Mouse (Mus musculus) G1E (cell line): ENCODE data around the gene Edc3. TPM values are rescaled to one million over a fixed set of nuclear protein-coding genes. Genes with fewer than 3 reads are reported as not detected.
A peak's percentile ranks its signal among the peaks of the same experiment; 100 is the strongest.

Source experiments
- ATAC-seq: 2 replicates; pipeline ENCODE4 v1.8.0; 2016; ENCODE audit warnings: mild to moderate bottlenecking; ENCODE audit not compliant: insufficient number of reproducible peaks, poor library complexity, low FRiP score, severe bottlenecking; ENCODE audit errors: extremely low read depth
- DNase-seq: peaks from one replicate; pipeline ENCODE4 v3.0.0; 2012; ENCODE audit warnings: low spot score
- H3K27me3 ChIP-seq: 2 replicates; pipeline ENCODE4 v1.6.1; 2012; ENCODE audit warnings: mild to moderate bottlenecking, low read length, inconsistent platforms; ENCODE audit not compliant: insufficient read depth
- H3K36me3 ChIP-seq: replicated peaks from 2 replicates; pipeline ENCODE3; 2012; ENCODE audit warnings: mild to moderate bottlenecking, inconsistent platforms
- H3K4me1 ChIP-seq: 2 replicates; pipeline ENCODE4 v1.6.1; 2012; ENCODE audit warnings: low read depth, low read length, inconsistent platforms, mixed read lengths; ENCODE audit not compliant: insufficient read depth
- H3K4me3 ChIP-seq: 2 replicates; pipeline ENCODE4 v1.5.1; 2012; ENCODE audit warnings: low read depth, mild to moderate bottlenecking, inconsistent platforms, low read length, moderate library complexity, mixed read lengths
- H3K9me3 ChIP-seq: replicated peaks from 2 replicates; pipeline ENCODE4 v1.6.1; 2012; ENCODE audit warnings: inconsistent platforms
- CTCF ChIP-seq: IDR thresholded peaks from 2 replicates; pipeline ENCODE4 v1.5.1; 2012; ENCODE audit warnings: low read depth, low read length, inconsistent platforms, mixed read lengths
- GATA1 ChIP-seq: IDR thresholded peaks from 2 replicates; pipeline ENCODE4 v1.6.1; 2012; ENCODE audit warnings: borderline replicate concordance, low read length, inconsistent platforms, mixed read lengths
- GATA2 ChIP-seq: IDR thresholded peaks from 2 replicates; pipeline ENCODE4 v1.6.1; 2012; ENCODE audit warnings: low read depth, low read length, inconsistent platforms, borderline replicate concordance
- POLR2AphosphoS5 ChIP-seq: IDR thresholded peaks from 2 replicates; pipeline ENCODE4 v1.6.1; 2012; ENCODE audit warnings: low read depth, low read length, inconsistent platforms; ENCODE audit not compliant: insufficient replicate concordance
- TAL1 ChIP-seq: conservative IDR thresholded peaks from 2 replicates; pipeline ENCODE4 v1.6.1; 2012; ENCODE audit warnings: low read depth, low read length, inconsistent platforms, mixed read lengths
- polyA plus RNA-seq: library from polyadenylated mRNA; stranded (reverse); fragments of >175 nt; gene quantifications from 2 replicates; pipeline ENCODE4 v1.2.3, GENCODE M21; 2012
- total RNA-seq, 2 experiments: library from RNA; stranded (forward) in 1 of 2; stranded (reverse) in 1 of 2; fragments of 200-1000 nt in 1 of 2; fragments of >200 nt in 1 of 2; fragmentation: Nextera tagmentation in 1 of 2; gene quantifications; 2 replicates each; pipeline ENCODE4 v1.2.3; 2014 to 2017

Edc3 gene
- total and polyA plus RNA-seq, 3 experiments = 5.7 to 13.2 (median 9.5) TPM

DNA sequence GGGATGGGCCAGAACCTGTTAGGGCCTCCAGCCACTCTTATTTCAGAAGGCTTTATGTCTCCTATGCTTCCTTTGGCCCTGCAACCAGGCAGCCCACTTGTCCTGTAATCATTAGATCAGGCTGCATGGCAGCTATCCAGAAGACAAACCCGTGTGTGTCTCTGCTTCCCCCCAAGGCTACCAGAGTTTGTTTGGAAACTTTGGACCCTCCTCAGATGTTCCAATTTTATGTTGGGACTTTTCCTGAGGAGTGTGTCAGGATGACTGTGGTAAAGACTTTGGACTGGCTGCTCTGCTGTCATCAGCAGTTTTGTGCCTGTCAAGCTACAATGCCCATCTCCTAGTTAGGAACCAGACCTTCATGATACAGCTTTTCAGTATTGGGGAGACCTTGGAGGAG lies 40.5 kb downstream of the Edc3 start:
- TF ChIP-seq POLR2AphosphoS5 (no peak), GATA2 (no peak), GATA1 (no peak), TAL1 (no peak), CTCF (no peak)
- ATAC-seq (no peak), DNase-seq (no peak)
- no peak overlapping the region for H3K4me3 ChIP-seq
- peaks cover 14% of the 10 kb centered on the region for H3K4me1 ChIP-seq
- H3K9me3 ChIP-seq = no peaks in the 10 kb centered on the region
- peaks cover 99% of the 10 kb centered on the region for H3K36me3 ChIP-seq
- no peaks in the 10 kb centered on the region for H3K27me3 ChIP-seq

DNA sequence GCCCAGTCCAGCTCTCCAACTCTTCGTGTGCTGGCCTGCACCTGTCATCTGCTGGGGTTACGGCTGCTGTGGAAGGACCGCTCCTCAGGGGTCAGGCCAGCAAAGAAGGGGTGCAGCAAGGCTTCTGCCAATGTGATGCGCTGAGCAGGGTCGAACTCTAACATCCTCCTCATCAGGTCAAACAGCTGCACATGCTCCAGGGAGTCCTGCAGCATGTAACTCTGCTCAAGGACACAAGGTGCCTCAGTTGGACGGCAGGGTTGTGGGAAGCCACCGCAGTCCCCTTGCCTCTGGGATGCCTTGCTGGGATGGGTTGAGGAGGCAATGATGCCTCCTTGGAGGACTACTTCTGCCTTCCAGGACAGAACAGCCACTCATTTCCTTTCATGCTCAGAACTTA lies 42.6 kb downstream of the Edc3 start:
- ATAC-seq (no peak), DNase-seq (no peak)
- Histone ChIP-seq H3K27me3 (no peaks in the 10 kb centered on the region), H3K4me1 (peaks cover 11% of the 10 kb centered on the region), H3K36me3 (peaks cover 100% of the 10 kb centered on the region), H3K4me3 (no peak overlapping the region), H3K9me3 (no peaks in the 10 kb centered on the region)
- TF ChIP-seq CTCF (no peak), GATA2 (no peak)

DNA sequence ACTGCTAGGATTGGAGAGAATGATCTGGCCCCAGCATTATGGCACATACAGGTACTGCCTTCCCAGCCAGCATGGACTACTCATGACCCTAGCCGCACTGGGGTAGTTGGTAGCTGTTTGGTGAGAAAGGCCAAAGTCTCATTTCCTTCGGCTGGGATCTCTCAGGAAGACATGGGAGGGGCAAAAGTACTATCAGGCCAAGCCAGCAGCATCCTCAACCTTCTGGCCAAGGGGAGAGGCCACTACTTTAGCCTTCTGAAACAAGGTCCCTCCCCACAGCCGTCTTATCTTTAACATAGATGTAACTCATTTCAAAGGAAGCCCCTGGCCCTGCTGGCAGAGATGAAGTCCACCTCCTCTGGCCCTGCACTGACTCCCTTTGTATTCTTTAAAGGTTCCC lies 49.2 kb downstream of the Edc3 start:
- DNase-seq (no peak), ATAC-seq (no peak)
- H3K4me1 ChIP-seq = peaks cover 53% of the 10 kb centered on the region

DNA sequence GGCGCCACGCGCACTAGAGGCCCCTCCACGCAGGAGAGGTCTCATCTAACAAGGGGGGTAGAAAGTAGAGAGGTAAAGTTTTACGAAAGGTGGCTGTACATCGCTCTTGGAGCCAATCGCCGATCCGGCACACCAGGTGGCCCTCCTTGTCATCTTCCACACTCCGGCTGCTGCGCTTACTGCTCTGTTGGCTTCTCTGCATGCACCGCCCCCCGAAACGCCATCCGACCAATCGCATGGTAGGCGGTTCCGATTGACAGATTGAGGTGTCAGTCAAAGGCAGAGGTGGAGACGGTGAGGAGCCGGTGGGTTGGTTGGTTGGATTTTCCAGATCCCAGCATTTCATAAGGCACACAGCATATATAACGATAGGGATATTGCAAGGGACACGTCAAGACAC lies 50.2 kb downstream of the Edc3 start:
- H3K4me1 ChIP-seq = peaks cover 60% of the 10 kb centered on the region
- peaks cover 95% of the 10 kb centered on the region for H3K36me3 ChIP-seq
- TF ChIP-seq POLR2AphosphoS5 (no peak), TAL1 (no peak), GATA1 (no peak), GATA2 (no peak), CTCF (no peak)
- H3K9me3 ChIP-seq = no peaks in the 10 kb centered on the region
- DNase-seq = no peak
- H3K27me3 ChIP-seq = no peaks in the 10 kb centered on the region
- no peak overlapping the region for H3K4me3 ChIP-seq
- no peak for ATAC-seq

More for the DNA sequence above, 49.2 kb downstream of the Edc3 start:
- Histone ChIP-seq H3K4me3 (no peak overlapping the region), H3K9me3 (no peaks in the 10 kb centered on the region), H3K36me3 (peaks cover 97% of the 10 kb centered on the region), H3K27me3 (no peaks in the 10 kb centered on the region)
- TF ChIP-seq TAL1 (no peak), GATA1 (no peak), POLR2AphosphoS5 (no peak), GATA2 (no peak), CTCF (no peak)

DNA sequence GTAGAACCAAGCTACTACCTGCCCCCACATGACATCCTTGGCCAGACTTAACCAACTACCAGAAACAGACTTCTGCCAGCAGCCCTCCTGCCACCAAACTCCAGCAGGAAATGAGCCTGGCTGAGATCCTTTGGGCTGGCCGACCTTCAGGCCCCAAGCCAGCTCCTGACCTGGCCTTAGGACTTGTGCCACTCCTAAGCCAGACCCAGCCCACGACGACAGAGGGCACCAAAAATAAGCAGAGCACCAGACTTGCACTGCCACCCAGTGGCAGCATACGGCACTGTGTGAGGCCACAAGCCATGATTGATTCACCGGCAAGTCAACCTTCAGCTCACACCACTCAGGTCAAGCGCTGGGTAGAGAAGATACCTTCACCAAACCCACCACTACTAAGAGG lies 50.9 kb downstream of the Edc3 start:
- DNase-seq (peak; percentile 60), ATAC-seq (no peak)
- Histone ChIP-seq H3K4me3 (no peak overlapping the region; the same call in 1 of the 2 replicates), H3K4me1 (peaks cover 65% of the 10 kb centered on the region), H3K36me3 (peaks cover 87% of the 10 kb centered on the region), H3K9me3 (no peaks in the 10 kb centered on the region), H3K27me3 (no peaks in the 10 kb centered on the region)
- TF ChIP-seq GATA1 (no peak), CTCF (peak; percentile 75)

DNA sequence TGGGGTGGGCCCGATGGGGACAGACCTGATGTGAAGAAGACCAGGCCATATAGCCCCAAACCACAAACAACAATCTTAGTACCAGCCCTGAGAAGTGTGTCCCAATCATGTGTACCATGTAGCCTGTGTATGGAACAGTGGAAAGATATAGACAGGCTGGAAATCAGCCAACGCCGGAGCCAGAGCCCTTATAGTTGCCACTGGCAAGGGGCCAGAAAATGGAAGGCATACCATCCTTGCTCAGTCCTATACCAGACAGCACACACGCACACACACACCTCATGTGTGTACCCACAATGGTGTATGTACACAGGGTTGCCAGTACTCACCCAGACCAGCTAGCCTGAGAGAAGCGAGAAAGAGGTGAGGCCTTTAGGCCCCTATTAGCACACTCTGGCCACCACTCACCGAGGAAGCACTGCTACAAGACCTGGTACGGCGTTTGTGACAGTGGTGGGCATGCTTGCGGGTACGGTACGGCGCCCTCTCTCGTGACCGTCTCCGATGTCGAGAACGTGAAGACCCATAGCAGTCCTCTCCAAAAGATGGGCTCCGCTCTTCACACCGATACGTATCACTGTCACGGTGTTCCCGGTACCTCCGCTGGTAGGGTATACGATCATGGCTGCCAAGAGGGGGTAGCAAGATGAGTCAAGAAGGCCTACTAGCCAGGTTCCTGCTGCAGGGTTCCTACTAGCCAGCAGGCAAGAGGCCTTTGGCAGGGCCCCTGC lies 52.2 kb downstream of the Edc3 start:
- DNase-seq (no peak), ATAC-seq (no peak)
- no peak overlapping the region for H3K4me3 ChIP-seq
- H3K4me1 ChIP-seq = peaks cover 66% of the 10 kb centered on the region
- no peaks in the 10 kb centered on the region for H3K27me3 ChIP-seq
- H3K36me3 ChIP-seq = peaks cover 75% of the 10 kb centered on the region
- no peak for TF ChIP-seq GATA1
- TF ChIP-seq GATA2 = no peak
- no peak for TF ChIP-seq POLR2AphosphoS5
- TF ChIP-seq TAL1 = no peak
- TF ChIP-seq CTCF = no peak
- no peaks in the 10 kb centered on the region for H3K9me3 ChIP-seq

DNA sequence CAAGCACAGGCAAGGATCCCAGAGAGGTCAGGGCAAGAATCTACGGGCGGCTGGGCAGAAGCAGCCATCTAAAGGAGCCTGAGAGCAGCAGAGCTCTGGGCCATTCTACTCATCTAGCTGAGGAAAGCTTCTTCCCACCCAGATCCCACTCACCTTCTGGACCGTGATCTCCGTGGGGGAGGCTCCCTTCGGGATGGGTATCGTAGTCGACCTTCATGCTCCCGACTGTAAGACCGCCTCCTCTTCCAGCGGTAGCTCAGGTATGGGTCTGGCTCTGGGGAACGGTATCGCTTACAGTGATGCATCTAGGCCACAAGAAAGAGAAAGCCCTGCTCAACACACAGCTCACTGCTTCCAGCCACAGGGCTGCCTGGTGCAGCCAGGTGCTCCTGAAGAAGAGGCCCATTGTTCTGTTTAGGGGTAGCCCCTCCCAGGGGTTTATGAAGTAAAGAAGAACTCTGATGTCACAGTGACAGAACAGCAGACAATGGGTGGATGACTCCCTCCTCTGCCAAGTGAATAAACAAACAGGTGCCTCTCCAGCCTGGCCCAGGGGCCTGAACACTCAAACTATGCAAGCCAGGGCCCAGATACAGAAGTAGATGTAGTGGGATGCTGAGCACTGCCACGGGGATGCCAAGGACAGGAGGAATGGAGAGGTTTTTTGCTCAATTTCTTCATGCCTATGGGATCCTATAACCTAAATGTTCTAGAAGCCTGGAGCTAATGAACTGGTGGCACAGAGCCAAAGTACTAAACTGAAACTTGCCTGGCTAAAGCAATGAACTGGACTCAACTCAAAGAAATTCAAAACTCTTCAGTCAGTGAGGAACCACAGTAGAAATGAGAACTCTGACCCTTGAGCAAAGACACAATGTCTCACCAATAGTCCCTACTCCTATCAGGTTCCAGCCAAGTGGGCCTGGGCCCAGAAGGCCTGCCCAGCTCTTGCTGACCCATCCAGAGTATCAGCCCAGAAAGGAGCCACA lies 53.5 kb downstream of the Edc3 start:
- Histone ChIP-seq H3K9me3 (no peaks in the 10 kb centered on the region), H3K4me3 (peak overlapping the region; percentile 24; the same call in 1 of the 2 replicates), H3K36me3 (peaks cover 64% of the 10 kb centered on the region), H3K4me1 (peaks cover 79% of the 10 kb centered on the region), H3K27me3 (no peaks in the 10 kb centered on the region; the same call in 1 of the 2 replicates)
- no peak for ATAC-seq
- DNase-seq = no peak
- TF ChIP-seq GATA2 = no peak
- no peak for TF ChIP-seq CTCF
- TF ChIP-seq TAL1 = no peak
- TF ChIP-seq POLR2AphosphoS5 = no peak
- TF ChIP-seq GATA1 = no peak
